Mouse (Mus musculus) midbrain, embryonic 14.5 days (tissue): Measurements from ENCODE around the gene 4930579F01Rik. TPM values are rescaled to one million over a fixed set of nuclear protein-coding genes. Genes with fewer than 3 reads are reported as not detected.

Experiments used
- ATAC-seq: fragments of 200-750 bp; cut with Nextera tagmentation; 2 replicates; pipeline ENCODE4 v1.8.0; 2017; ENCODE audit warnings: moderate number of reproducible peaks, moderate library complexity; ENCODE audit not compliant: low FRiP score, low TSS enrichment
- DNase-seq: peaks from one replicate; pipeline ENCODE4 v3.0.0-alpha.2; 2015
- H3K27ac ChIP-seq: fragments of 300-500 bp; sonication (generic); replicated peaks from 2 replicates; pipeline ENCODE4 v1.5.1; 2014; ENCODE audit warnings: mild to moderate bottlenecking, low read depth, low read length, moderate library complexity
- H3K27me3 ChIP-seq: fragments of 300-500 bp; sonication (generic); 2 replicates; pipeline ENCODE4 v1.6.1; 2014; ENCODE audit warnings: low read length, control low read depth, mixed read lengths; ENCODE audit not compliant: control insufficient read depth, insufficient read depth
- H3K36me3 ChIP-seq: fragments of 300-500 bp; sonication (generic); 2 replicates; pipeline ENCODE4 v1.6.1; 2014; ENCODE audit warnings: low read length, control low read depth; ENCODE audit not compliant: control insufficient read depth, insufficient read depth
- H3K4me1 ChIP-seq: fragments of 300-500 bp; sonication (generic); 2 replicates; pipeline ENCODE4 v1.6.1; 2014; ENCODE audit warnings: mild to moderate bottlenecking, antibody characterized with exemption, low read length, control low read depth; ENCODE audit not compliant: control insufficient read depth, insufficient read depth
- H3K4me2 ChIP-seq: fragments of 300-500 bp; sonication (generic); 2 replicates; pipeline ENCODE4 v1.6.1; 2014; ENCODE audit warnings: mild to moderate bottlenecking, low read length, moderate library complexity
- H3K4me3 ChIP-seq: fragments of 300-500 bp; sonication (generic); replicated peaks from 2 replicates; pipeline ENCODE4 v1.5.1; 2014; ENCODE audit warnings: low read depth, low read length
- H3K9ac ChIP-seq: fragments of 300-500 bp; sonication (generic); replicated peaks from 2 replicates; pipeline ENCODE4 v1.6.1; 2014; ENCODE audit warnings: mild to moderate bottlenecking, low read length, moderate library complexity
- H3K9me3 ChIP-seq: fragments of 300-500 bp; sonication (generic); 2 replicates; pipeline ENCODE4 v1.6.1; 2016; ENCODE audit warnings: low read length, control low read depth, mixed read lengths; ENCODE audit not compliant: control insufficient read depth
- WGBS: fragments of 180-500 bp; shearing (Covaris S2); extraction: QIAGEN DNeasy Blood & Tissue Kit; methylation state at CpG from one replicate; pipeline ENCODE4 v1.1.7; 2014; 5-methylcytosine and 5-hydroxymethylcytosine counted together
- polyA plus RNA-seq: library from polyadenylated mRNA; unstranded; fragments of >200 nt; fragmentation: Nextera tagmentation; extraction: Ambion mirVana; gene quantifications from 2 replicates; pipeline ENCODE4 v1.2.1, GENCODE M21; 2014

Gene 4930579F01Rik
- polyA plus RNA-seq, 1 experiment from 2014 or later = not detected

DNA sequence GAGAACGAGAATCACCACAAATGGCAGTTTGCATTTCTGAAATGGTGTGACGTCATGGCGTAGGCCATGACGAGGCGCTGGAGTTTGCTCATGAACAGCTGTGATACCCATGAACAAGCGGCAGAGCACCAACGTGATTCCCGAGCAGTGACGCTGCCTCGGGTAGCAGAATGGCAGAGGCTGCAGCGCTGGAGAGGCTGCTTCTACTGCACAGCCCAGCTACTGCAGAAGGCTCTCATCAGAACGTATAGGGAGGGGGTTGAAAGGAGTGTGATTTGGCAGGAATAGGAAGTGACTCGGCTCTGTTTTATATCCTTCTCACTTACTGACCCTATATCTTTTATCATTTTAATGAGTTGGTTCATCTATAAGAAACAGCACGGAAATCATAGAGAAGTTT lies 74.8 kb downstream of the 4930579F01Rik start:
- ATAC-seq (no peak), DNase-seq (no peak)
- H3K4me2 ChIP-seq = no peak overlapping the region
- H3K27me3 ChIP-seq = no peaks in the 10 kb centered on the region
- H3K9me3 ChIP-seq = no peaks in the 10 kb centered on the region
- no peak overlapping the region for H3K27ac ChIP-seq
- WGBS = 79% methylated on average over 14 of the region's 14 CpGs
- H3K4me1 ChIP-seq = no peaks in the 10 kb centered on the region
- H3K36me3 ChIP-seq = no peaks in the 10 kb centered on the region
- H3K4me3 ChIP-seq = no peak overlapping the region
- no peak overlapping the region for H3K9ac ChIP-seq

DNA sequence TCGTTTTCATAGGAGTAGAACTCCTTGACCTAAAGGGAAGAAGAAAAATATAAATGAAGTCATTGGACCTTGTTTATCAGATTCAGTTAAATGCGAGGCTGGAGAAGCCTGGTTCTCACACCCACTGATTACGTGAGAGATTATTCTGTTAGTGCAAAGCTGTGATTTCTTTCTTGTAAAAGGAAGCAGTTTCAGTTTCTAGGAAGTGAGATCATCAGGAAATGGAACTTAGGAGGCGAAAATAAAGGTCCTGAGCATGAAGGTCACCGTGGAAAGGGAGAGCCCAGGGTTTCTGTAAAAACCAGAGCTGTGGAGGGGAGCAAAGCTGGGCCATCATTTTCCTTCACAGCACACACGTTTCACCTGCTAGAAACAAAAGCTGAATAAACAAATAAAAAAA lies 75.2 kb downstream of the 4930579F01Rik start:
- WGBS = 83% methylated on average over 6 of the region's 6 CpGs
- no peak for ATAC-seq
- Histone ChIP-seq H3K4me3 (no peak overlapping the region), H3K9me3 (no peaks in the 10 kb centered on the region), H3K27ac (no peak overlapping the region), H3K9ac (no peak overlapping the region), H3K4me1 (no peaks in the 10 kb centered on the region), H3K4me2 (no peak overlapping the region), H3K27me3 (no peaks in the 10 kb centered on the region), H3K36me3 (no peaks in the 10 kb centered on the region)
- no peak for DNase-seq

DNA sequence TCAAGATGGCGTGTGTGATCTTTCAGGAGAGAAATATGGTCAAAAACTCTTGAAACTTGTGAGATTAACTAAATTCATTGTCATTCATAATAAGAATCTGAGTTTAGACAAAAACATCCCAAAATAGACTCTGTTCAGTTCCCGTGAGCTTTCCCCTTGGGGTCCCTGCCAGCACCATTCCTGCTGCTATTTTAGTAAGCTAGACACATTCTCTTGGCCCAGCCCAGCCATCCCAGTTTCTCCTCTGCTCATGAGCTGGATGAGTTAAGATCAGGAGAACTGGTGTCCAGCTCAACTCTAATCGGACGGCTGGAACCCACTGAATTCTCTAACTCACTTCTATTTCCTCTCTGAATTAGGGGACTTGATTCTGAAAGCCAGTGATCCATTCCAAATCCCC lies 76.8 kb downstream of the 4930579F01Rik start:
- DNase-seq (no peak), ATAC-seq (no peak)
- Histone ChIP-seq H3K27me3 (no peaks in the 10 kb centered on the region), H3K9me3 (no peaks in the 10 kb centered on the region), H3K36me3 (no peaks in the 10 kb centered on the region), H3K4me2 (no peak overlapping the region), H3K4me3 (no peak overlapping the region), H3K27ac (no peak overlapping the region), H3K9ac (no peak overlapping the region), H3K4me1 (no peaks in the 10 kb centered on the region)
- 89% methylated on average over 4 of the region's 4 CpGs for whole genome bisulfite sequencing

DNA sequence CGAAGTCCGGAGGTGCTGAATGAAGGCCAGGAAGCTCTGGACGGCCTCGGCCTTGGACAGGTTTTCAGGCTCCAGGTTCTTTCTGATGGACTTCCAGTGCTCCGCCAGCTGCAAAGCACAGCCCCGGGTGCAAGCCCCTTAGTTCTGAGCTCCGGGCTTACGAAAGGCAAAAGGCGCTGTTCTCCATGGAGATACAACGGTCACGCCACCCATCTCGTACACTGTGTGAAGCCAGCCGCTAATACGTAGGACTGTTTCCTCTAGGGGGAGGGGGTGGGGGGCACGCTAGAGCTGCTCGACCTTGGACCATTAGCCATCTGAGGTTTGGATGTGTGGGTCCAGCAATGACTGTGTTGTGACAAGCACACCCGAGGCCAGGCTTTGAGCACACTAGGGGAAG lies 79.5 kb downstream of the 4930579F01Rik start:
- DNase-seq = no peak
- WGBS = 87% methylated on average over 17 of the region's 17 CpGs
- H3K4me3 ChIP-seq = no peak overlapping the region

More for the DNA sequence above, 79.5 kb downstream of the 4930579F01Rik start:
- Histone ChIP-seq H3K9me3 (no peaks in the 10 kb centered on the region), H3K4me2 (no peak overlapping the region), H3K27ac (no peak overlapping the region), H3K36me3 (no peaks in the 10 kb centered on the region), H3K27me3 (no peaks in the 10 kb centered on the region), H3K4me1 (no peaks in the 10 kb centered on the region), H3K9ac (no peak overlapping the region)
- ATAC-seq = no peak

Other genes with a start within 250 kb of the 4930579F01Rik start
- 1.0 and 1.2 TPM in 2 replicates for gene Dapp1, start 212.3 kb downstream of the 4930579F01Rik start, polyA plus RNA-seq
- 0.12 and 0.18 TPM in 2 replicates for gene 1110002E22Rik, start 128.8 kb downstream of the 4930579F01Rik start, polyA plus RNA-seq
- gene Gm5105, start 126.4 kb downstream of the 4930579F01Rik start, polyA plus RNA-seq = not detected in 2 replicates
- gene Trmt10a, start 50.4 kb downstream of the 4930579F01Rik start, polyA plus RNA-seq = 7.6 and 10.1 TPM in 2 replicates
- 6.6 and 7.0 TPM in 2 replicates for gene Mttp, start 48.9 kb downstream of the 4930579F01Rik start, polyA plus RNA-seq
- gene Adh7, start 23.9 kb upstream of the 4930579F01Rik start, polyA plus RNA-seq = 1.1 and 1.4 TPM in 2 replicates
- 0.32 and 0.51 TPM in 2 replicates for gene Adh1, start 67.2 kb upstream of the 4930579F01Rik start, polyA plus RNA-seq
- not detected in 2 replicates for gene Adh6a, start 119.5 kb upstream of the 4930579F01Rik start, polyA plus RNA-seq
- 0.12 TPM in 1 of 2 replicates, not detected in the other for gene Adh6b, start 147.9 kb upstream of the 4930579F01Rik start, polyA plus RNA-seq
- not detected in 2 replicates for gene Adh4, start 221.6 kb upstream of the 4930579F01Rik start, polyA plus RNA-seq
- 220 and 238 TPM in 2 replicates for gene Adh5, start 249.3 kb upstream of the 4930579F01Rik start, polyA plus RNA-seq